Mouse (Mus musculus) ES-CJ7 (cell line): ENCODE measurements around the gene Pdxp.
A peak's percentile ranks its signal among the peaks of the same experiment; 100 is the strongest.
"Not testable (repeated sequence)": the region's sequence is repeated elsewhere in the genome, so short reads cannot be mapped to it uniquely, and the experiment has no call there.

Experiments used
- DNase-seq: peaks from one replicate; pipeline ENCODE4 v3.0.0; 2011; ENCODE audit warnings: low read depth, low spot score

The Pdxp gene

GRCm38 (mm10) chr15:78913632-78914090 is at the start of gene Pdxp:
Pdxp (plus strand) TSS chr15:78913919.
- peak; percentile 98 for DNase-seq

GRCm38 (mm10) chr15:78868398-78868797 is 45.3 kb upstream of the Pdxp start:
- peak; percentile 47 for DNase-seq

- DNase-seq = no peak
These were observed 44.9 kb upstream of the Pdxp start for GRCm38 (mm10) chr15:78868826-78869233.

GRCm38 (mm10) chr15:78869775-78870174 is 43.9 kb upstream of the Pdxp start:
- DNase-seq = peak; percentile 81

- DNase-seq = no peak
These were observed 41.6 kb upstream of the Pdxp start for GRCm38 (mm10) chr15:78872021-78872608.

GRCm38 (mm10) chr15:78873803-78874435 is 39.8 kb upstream of the Pdxp start:
- peak; percentile 66 for DNase-seq

GRCm38 (mm10) chr15:78874989-78875388 is 38.7 kb upstream of the Pdxp start:
- DNase-seq = no peak

- no peak for DNase-seq
These were observed 38.2 kb upstream of the Pdxp start for GRCm38 (mm10) chr15:78875537-78875936.

GRCm38 (mm10) chr15:78876258-78876696 is 37.4 kb upstream of the Pdxp start:
- peak; percentile 86 for DNase-seq

- peak; percentile 96 for DNase-seq
These were observed 36.5 kb upstream of the Pdxp start, which contains the start of gene Gga1 for GRCm38 (mm10) chr15:78876991-78877809. Gga1 (plus strand) TSS chr15:78877190.

- DNase-seq = no peak
These were observed 35.8 kb upstream of the Pdxp start for GRCm38 (mm10) chr15:78877810-78878390.

- DNase-seq = not testable (repeated sequence)
These were observed 34.8 kb upstream of the Pdxp start for GRCm38 (mm10) chr15:78878792-78879516.

- no peak for DNase-seq
These were observed 33.3 kb upstream of the Pdxp start for GRCm38 (mm10) chr15:78880432-78880831.

GRCm38 (mm10) chr15:78881828-78882227 is 31.9 kb upstream of the Pdxp start:
- DNase-seq = no peak

- DNase-seq = peak; percentile 59
These were observed 24.3 kb upstream of the Pdxp start for GRCm38 (mm10) chr15:78889401-78889853.

- DNase-seq = no peak
These were observed 21.3 kb upstream of the Pdxp start for GRCm38 (mm10) chr15:78892440-78892839.

- no peak for DNase-seq
These were observed 19.0 kb upstream of the Pdxp start for GRCm38 (mm10) chr15:78894726-78895125.

GRCm38 (mm10) chr15:78895741-78896140 is 18.0 kb upstream of the Pdxp start:
- no peak for DNase-seq

- peak; percentile 86 for DNase-seq
These were observed 17.6 kb upstream of the Pdxp start for GRCm38 (mm10) chr15:78896149-78896548.

GRCm38 (mm10) chr15:78897488-78897887 is 16.2 kb upstream of the Pdxp start:
- peak; percentile 90 for DNase-seq

- peak; percentile 70 for DNase-seq
These were observed 15.2 kb upstream of the Pdxp start for GRCm38 (mm10) chr15:78898507-78899001.
